Mouse (Mus musculus): ENCODE data around the gene Vasn.

Gene Vasn

DNA sequence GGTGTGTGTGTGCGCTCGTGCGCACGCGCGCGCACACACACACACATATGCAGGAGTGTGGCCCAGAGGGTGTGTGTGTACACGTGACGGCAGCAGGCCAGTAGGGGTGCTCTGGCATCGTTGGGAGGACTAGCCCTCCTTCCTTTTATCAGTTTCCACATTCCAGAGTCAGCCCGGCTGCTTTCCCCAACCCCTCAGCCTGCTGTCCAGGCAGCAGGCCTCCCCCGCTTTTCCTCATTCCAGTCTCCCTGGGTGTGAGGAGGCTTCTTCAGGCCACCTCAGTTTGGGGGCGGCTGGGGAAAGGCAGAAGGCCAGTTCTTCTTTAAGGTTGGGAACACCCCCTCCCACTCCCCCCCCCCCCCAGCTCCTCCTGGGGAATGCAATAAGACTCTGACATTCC lies 2.4 kb downstream of the Vasn start:
- peak; percentile 59 for DNase-seq (ENCODE audit: low read depth, low spot score)

DNA sequence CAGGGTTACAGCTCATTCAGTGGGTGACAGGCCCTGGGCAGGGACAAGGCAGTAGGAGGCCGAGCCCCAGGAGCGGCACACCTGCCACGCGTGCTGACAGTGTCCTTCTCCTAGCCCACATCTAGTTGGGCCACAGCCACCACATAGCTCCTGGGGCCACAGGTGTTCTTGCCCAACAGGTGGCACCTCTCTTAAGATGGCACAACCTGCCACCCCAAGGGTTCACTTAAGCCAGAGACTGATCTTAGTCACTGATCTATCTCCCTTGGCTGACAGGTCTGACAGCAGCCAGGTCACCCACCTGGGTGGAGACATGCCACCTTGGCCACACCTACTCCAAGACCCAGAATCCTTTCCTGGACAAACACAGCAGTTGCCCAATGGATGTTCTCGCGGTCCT lies 3.2 kb downstream of the Vasn start:
- DNase-seq (ENCODE audit: low read depth, low spot score): no peak

DNA sequence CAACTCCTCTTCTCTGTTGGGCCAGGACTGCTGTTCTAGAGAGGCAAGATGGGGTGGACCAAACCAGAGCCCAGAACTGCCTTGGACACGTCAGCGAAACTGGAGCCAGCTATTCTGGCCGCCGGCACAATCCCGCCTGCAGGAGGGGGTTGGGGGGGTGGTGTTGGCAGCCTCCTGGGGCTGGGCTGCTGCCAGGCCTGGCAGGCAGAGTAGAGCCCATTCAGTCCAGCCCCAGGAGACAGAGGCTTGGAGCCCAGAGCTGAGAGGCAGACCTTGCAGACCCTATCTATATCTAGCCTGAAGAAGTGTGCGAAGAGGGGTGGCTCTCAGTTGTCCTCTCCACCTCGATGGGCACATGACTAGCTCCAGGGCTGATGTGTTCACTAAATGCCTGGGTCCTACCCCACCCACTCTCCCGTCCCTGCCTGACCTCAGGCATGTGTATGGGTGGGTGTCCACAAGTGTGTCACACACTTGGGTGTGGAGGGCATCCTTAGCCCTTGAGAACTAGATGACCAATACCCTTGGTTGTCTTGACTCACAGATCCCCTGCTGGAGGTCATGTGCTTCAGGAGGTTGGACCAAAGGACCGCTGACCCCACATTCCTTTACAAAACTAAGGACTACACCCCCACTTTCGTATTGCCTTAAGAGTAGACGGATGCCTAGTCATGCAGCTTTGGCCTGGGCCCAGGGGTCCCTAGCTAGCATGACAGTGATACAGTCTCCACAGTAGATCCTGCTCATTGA lies 4.1 kb downstream of the Vasn start:
- DNase-seq (ENCODE audit: low read depth, low spot score): no peak

DNA sequence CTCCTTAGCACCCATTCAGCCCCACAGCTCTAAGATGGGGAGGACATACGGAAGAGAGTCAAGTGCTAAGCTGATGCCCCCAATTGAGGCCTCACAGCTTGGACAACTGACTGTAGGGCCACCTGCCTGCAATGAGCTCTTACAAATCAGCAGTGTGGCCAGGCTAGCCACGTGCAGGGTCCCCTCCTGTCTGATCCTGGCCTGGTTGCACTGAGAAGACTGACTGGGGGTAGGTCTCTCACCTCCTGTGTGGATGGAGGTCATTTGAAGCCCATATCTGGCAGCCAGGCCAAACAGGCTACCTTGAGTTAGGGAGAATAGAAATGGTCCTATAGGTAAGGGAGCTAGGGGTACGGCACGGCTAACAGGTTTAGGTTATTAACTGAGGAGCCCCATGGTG lies 6.1 kb downstream of the Vasn start:
- DNase-seq (ENCODE audit: low read depth, low spot score): no peak

DNA sequence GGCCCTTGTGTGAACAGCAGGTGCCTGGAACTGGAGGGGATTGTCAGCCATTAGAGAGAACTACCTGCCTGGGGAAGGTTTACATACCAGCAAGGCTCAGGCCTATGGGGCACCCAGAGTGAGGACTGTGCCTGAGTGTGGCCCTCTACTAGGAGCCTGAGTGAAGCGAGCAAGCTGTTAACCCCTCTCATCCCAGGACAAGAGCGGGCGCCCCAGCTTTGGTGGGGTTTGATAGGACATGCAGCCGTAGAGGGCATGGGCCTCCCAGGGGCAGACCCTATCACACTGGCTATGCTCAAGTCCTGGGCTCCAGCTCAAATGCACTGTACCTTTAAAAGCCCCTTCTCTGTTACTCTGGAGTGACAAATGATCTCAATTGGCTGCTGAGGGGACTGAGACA lies 7.1 kb downstream of the Vasn start:
- DNase-seq (ENCODE audit: low read depth, low spot score): no peak

DNA sequence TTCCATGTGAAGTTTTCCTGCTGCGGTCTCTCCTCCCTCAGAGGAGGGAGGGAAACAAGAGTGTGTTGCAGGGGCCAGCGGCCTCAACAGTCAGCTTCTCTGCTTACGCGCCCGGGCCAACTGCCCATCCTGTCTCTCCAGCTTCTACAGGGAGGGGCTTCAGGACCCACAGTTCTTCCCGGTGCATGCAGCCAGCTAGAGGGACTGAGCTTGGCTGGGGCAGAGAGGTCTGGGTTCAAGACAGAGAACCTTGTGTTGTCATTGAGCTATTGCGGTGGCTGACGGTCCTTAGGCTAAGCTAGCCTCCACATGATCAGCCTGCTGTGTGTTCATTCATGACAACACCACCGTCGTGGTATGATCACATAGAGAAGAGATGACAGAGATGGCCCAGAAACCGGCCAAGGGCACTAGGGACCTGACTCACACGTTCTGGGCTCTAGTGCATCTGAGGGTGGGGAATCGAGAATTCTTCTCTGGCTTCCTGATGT lies 8.0 kb downstream of the Vasn start:
- no peak for DNase-seq (ENCODE audit: low read depth, low spot score)

DNA sequence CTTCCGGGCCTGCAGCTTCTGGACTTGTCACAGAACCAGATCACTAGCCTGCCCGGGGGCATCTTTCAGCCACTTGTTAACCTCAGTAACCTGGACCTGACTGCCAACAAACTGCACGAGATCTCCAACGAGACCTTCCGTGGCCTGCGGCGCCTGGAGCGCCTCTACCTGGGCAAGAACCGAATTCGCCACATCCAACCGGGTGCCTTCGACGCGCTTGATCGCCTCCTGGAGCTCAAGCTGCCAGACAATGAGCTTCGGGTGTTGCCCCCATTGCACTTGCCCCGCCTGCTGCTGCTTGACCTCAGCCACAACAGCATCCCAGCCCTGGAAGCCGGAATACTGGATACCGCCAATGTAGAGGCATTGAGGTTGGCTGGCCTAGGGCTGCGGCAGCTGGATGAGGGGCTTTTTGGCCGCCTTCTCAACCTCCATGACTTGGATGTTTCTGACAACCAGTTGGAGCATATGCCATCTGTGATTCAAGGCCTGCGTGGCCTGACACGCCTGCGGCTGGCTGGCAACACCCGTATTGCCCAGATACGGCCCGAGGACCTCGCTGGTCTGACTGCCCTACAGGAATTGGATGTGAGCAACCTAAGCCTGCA lies 8.8 kb downstream of the Vasn start:
- DNase-seq (ENCODE audit: low read depth, low spot score): no peak

DNA sequence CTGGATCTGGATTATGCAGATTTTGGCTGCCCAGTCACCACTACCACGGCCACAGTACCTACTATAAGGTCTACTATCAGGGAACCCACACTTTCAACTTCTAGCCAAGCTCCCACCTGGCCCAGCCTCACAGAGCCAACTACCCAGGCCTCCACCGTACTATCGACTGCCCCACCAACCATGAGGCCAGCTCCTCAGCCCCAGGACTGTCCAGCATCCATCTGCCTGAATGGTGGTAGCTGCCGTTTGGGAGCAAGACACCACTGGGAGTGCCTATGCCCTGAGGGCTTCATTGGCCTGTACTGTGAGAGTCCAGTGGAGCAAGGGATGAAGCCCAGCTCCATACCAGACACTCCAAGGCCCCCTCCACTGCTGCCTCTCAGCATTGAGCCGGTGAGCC lies 9.5 kb downstream of the Vasn start:
- DNase-seq (ENCODE audit: low read depth, low spot score): no peak

DNA sequence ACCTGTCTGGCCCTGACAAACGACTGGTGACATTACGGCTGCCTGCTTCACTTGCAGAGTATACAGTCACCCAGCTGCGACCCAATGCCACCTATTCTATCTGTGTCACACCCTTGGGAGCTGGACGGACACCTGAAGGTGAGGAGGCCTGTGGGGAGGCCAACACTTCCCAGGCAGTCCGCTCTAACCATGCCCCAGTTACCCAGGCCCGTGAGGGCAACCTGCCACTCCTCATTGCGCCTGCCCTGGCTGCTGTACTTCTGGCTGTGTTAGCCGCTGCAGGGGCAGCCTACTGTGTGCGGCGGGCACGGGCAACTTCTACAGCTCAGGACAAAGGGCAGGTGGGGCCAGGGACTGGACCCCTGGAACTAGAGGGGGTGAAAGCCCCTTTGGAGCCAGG lies 10.0 kb downstream of the Vasn start:
- no peak for DNase-seq (ENCODE audit: low read depth, low spot score)

DNA sequence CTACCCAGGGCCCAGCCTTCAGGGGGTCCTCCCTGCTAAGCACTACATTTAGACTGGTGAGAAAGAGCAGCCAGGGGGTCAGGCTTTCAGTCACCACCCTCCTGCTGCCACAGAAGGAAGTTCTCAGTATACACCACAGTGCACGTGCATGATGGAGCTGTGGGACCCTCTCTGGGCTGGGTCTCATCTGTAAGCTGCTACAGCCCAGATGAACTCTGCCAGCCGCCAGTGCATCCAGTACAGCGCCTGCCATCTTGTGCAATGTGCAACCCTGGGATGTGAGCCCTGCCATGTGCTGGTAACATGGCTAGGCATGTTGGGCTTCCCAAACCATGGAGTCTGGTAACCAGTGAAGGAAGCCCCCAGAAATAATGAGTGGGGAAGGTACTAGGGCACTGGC lies 10.4 kb downstream of the Vasn start:
- DNase-seq (ENCODE audit: low read depth, low spot score): no peak

DNA sequence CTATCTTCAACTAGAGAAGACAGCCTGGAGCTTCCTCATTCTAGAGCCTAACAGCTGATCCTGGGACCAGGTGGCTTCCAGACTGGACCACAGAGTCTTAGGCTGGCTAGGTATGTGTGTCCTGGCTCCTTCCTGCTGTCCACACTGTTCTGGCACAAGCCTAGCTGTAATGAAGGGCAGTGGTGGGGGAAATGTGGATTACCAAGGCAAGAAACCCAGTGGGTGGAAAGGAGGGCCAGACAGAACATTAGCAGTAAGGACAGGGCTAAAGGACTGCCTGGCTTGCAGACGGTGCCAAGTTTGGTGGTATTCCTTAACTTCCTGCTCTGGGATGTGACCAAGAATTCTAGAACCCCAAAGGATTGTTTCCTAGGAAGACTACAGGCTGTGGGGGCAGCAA lies 11.3 kb downstream of the Vasn start:
- DNase-seq (ENCODE audit: low read depth, low spot score): no peak

DNA sequence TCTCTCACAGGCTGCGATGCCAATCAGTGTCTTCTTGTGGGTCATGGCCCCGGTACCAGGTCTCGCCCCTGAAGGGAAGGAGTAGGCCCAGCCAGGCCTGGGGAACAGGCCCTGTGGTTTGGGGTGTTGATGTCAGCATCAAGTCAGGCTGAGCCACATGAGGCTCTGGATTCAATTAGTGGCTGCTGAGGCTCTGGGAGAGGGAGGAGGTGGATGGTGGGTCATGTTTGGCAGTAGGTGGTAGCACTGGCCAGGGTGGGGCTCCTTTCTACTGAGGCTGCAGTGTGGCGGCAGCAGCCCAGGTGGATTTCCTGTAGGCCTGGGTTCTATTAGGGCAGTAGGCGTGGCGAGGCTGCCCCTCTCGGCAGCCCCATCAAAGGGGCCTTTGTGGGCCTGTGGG lies 11.9 kb downstream of the Vasn start:
- peak; percentile 94 for DNase-seq (ENCODE audit: low read depth, low spot score)

DNA sequence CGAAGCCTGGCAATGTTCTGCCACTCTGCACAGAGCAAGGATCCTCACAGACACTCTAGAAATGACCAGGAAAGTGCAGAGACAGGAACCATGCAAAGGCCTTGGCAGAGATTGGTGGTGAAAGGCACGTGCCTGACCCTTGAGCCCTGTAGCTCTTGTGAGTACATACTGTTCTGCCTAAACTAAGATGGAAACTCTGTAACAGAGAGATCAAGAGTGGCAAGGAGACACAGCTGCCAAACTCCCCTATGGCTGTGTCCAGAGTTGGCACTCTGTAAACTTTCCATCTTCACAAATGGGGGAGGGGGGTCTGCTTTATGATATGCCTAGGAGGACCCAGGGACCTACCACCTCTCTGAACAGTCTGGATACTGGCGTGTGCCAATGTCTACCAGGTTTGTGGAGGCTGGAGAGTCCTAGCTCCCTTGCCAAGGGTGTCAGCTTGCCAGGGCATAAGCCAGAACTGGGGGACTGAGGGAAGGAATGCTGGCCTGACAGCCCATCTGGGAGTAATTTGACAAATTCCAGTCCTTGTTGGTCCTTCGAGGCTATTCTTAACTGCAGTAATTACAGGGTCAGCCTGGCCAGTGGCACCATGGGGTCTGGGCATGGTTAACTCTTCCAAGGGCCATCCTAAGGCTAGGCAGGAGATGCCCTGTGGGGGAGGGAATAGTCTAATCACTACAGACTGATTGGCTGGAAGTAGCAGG lies 13.1 kb downstream of the Vasn start:
- DNase-seq (ENCODE audit: low read depth, low spot score): peak; percentile 57

DNA sequence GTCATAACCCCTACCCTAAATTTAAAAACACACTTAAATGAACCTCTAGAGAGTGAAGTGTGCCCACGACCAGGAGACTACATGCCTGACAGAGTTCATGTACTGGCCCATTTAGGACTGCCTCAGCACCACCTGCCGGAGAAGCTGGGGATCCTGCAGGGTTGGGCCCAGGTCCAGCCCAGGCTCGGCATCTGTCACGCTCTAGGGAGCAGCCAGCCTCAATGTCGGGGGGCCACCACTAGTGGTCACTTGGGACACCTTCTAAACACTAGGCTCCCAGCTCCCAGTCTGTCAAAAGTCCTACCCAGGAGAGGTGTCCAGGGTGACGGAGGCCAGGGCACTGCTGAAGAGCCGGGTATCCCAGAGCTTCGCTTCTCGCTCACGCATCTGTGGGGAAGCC lies 15.0 kb downstream of the Vasn start:
- DNase-seq (ENCODE audit: low read depth, low spot score): no peak

DNA sequence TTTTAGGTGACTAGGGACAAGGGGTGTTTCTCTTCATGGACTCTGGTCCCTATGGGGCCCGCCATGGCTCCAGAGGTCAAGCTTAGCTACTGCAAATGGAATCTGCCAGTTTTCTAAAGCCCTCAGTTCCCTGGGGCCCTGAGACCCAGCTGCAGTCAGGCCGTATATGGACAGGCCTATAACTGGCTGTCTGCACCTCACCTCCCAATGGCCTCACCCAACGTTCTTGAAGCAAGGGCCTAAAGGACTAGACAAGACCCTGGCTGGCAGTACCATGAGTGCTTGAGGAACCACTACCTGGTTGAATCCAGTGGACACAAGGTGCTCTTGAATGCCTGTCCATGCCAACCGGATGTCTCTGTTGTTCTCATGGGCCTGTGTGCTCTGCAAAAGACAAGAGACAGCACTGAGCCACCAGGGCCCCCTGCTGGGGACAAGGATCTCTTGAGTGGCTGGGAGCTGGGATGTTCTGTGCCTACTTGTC lies 15.6 kb downstream of the Vasn start:
- no peak for DNase-seq (ENCODE audit: low read depth, low spot score)

DNA sequence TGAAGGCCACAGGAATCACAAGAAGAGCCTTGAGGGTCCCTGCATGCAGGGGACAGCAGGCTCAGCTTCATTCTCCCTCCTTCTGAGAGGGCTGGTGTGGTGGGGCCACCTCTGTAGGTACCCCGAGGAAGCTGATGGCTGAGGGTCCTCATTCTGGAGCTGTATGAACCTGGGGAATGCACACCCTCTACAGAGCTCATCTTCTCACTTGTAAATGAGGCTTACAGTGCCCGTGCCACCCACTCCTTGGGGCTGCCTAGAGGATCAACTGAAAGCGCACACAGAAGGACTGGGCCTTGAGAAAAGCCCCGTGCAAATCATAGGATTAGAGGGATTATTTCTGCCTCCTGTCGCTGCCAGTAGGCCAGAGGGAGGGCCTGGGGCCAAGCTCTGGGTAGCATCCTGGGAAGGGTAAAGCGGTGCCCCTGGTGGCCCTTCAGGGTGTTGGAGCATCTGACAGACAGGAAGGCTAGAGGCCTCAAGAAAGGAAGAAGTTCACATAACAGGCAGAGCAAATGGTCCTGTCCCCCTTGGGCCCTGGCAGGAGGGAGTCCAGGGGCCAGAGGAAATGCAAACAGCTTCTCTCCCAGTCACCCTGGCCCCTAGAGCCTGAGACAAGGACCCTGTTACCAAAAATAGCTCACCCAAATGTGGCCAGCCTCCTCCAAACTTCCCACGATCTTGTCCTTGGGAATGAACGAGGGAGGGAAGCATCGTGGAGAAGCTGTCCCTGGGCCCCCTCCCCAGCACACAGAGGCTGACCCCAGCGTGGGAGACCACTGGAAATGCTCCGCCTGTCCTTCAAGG lies 16.2 kb downstream of the Vasn start:
- no peak for DNase-seq (ENCODE audit: low read depth, low spot score)

DNA sequence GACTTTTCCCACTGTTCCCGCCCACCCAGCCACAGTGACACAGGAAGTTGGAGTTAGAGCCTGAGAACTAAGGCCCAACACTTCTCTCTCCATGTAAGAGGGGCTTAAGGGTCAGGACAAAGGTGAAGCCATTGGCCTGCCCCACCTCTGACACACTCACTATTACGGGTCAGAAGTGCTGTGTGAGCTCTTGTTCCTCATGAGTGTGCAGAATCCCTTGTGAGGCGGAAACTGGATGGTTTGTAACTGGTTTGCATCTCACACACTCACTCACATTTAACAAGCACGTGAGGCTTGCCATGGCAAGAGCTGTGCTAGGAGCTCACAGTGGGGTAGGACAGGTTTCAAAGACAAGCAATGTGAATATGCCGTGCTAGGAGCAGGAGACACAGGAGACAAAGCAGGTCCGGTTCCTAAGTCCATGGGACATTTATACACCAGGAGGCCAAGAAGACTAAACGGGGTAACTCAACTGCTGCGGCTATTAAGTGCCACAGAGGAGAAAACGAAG lies 16.9 kb downstream of the Vasn start:
- no peak for DNase-seq (ENCODE audit: low read depth, low spot score)

DNA sequence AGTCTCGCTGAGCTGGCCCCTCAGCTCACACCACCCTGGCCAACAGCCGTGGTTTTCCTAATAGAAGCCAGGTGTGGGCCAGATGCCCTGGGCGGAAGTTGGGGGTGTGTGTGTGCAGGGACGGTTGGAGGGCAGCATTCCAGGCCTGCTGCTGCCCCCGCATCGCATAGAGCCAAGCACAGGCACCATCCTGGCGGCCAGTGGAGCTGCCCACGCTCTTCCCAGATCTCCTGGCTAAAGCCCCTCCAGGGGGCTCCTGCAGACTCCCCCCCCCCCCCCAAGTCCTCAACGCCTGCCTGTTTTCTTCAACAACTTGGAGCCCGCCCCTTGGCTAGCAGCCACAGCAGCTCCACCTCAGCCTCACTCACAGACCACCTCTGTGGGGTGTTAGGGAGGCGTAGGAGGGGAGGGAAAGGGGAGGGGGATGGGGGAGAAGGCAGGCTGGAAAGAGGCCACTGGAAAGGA lies 19.1 kb downstream of the Vasn start:
- DNase-seq (ENCODE audit: low read depth, low spot score): peak; percentile 97

DNA sequence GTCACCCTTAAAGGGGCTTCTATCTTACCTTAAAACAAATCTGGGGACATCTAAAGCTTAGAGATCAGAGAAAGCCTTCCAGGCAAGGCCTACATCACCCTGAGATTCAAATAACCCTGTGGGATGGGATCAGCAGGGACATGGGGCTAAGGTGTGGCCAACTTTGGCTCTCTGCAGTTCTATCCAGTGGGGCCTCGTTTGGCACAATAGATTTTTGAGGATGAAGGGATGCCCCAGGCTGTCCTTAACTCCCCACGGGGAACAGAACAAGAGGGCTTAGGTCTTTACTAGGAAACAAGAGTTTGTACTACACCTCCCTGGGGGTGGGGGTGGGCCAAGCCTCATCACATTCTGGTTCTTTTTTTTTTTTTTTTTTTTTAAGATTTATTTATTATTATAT lies 19.6 kb downstream of the Vasn start:
- no peak for DNase-seq (ENCODE audit: low read depth, low spot score)

DNA sequence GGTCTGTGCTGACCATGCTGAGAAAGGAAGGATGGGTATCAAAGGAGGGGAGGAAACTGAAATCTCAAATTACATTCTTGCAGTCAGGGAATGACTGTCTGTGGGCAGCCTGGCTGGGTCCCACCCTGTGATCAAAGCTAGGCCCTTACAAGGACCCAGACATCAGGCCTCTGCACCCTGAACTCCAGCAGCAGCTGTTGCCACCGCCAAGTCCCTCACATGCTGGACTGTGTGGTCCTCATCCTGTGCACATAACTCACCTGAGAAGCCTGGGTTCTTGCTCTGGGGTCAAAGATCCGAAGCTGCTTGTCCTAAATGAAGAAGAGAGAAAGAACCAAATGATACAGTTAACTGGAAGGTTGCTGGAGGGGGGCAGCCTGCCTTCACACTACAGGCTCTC lies 21.9 kb downstream of the Vasn start:
- DNase-seq (ENCODE audit: low read depth, low spot score): no peak

DNA sequence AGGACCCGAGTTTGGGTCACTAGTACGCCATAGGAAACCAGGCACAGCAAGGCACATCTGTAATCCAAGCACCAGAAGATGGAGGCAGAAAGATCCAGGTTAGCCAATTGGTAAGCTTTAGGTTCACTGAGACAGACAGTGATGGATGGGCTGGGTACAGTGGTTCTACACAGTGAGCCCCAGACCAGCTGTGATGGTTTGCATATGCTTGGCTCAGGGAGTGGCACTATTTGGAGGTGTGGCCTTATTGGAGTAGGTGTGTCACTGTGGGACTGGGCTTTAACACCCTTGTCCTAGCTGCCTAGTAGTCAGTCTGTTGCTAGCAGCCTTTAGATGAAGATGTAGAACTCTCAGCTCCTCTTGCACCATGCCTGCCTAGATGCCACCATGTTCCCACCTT lies 24.1 kb downstream of the Vasn start:
- no peak for DNase-seq (ENCODE audit: low read depth, low spot score)

DNA sequence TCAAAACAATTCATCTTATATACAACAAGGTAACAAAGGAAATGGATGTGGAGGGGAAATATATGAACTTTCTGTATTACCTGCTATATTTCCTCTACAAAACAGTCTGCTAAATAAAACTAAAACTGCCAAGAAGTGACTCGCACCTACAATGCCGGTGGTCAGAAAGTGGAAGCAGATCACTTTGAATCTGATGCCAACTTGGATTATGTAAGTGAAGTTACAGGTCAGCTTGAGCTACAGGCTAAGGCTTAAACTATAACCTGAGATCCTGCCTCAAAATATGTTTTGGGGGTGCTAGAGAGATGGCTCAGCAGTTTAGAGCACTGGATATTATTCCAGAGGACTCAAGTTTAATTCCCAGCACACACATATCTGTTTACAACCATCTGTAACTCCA lies 26.0 kb downstream of the Vasn start:
- no peak for DNase-seq (ENCODE audit: low read depth, low spot score)
